Mouse (Mus musculus) embryonic facial prominence, embryonic 13.5 days (tissue): ENCODE data around the gene Serpina3n. TPM values are rescaled to one million over a fixed set of nuclear protein-coding genes. Genes with fewer than 3 reads are reported as not detected.
"Not testable (repeated sequence)": the region's sequence is repeated elsewhere in the genome, so short reads cannot be mapped to it uniquely, and the experiment has no call there.

Source experiments
- ATAC-seq: fragments of 200-750 bp; cut with Nextera tagmentation; 2 replicates; pipeline ENCODE4 v1.8.0; 2017; ENCODE audit warnings: low read depth; ENCODE audit not compliant: insufficient number of reproducible peaks, insufficient read depth, low FRiP score, low TSS enrichment
- H3K27ac ChIP-seq: fragments of 300-500 bp; sonication (generic); 2 replicates; pipeline ENCODE4 v1.5.1; 2015; ENCODE audit warnings: moderate library complexity, mild to moderate bottlenecking, inconsistent platforms
- H3K27me3 ChIP-seq: fragments of 300-500 bp; sonication (generic); 2 replicates; pipeline ENCODE4 v1.6.1; 2015; ENCODE audit warnings: mild to moderate bottlenecking, inconsistent platforms
- H3K36me3 ChIP-seq: fragments of 300-500 bp; sonication (generic); 2 replicates; pipeline ENCODE4 v1.6.1; 2015; ENCODE audit warnings: mild to moderate bottlenecking, inconsistent platforms
- H3K4me1 ChIP-seq: fragments of 300-500 bp; sonication (generic); 2 replicates; pipeline ENCODE4 v1.6.1; 2015; ENCODE audit warnings: inconsistent platforms
- H3K4me2 ChIP-seq: fragments of 300-500 bp; sonication (generic); 2 replicates; pipeline ENCODE4 v1.6.1; 2015; ENCODE audit warnings: moderate library complexity, mild to moderate bottlenecking, inconsistent platforms
- H3K4me3 ChIP-seq: fragments of 300-500 bp; sonication (generic); 2 replicates; pipeline ENCODE4 v1.5.1; 2015; ENCODE audit warnings: mild to moderate bottlenecking, inconsistent platforms
- H3K9ac ChIP-seq: fragments of 300-500 bp; sonication (generic); 2 replicates; pipeline ENCODE4 v1.6.1; 2015; ENCODE audit warnings: mild to moderate bottlenecking, inconsistent platforms
- H3K9me3 ChIP-seq: fragments of 300-500 bp; sonication (generic); 2 replicates; pipeline ENCODE4 v1.6.1; 2016; ENCODE audit warnings: inconsistent platforms
- WGBS: fragments of 180-500 bp; shearing (Covaris S2); methylation state at CpG from one replicate; pipeline ENCODE4 v1.1.7; 2015; ENCODE audit warnings: mixed read lengths; 5-methylcytosine and 5-hydroxymethylcytosine counted together
- polyA plus RNA-seq: library from polyadenylated mRNA; unstranded; fragments of >200 nt; fragmentation: Nextera tagmentation; extraction: Ambion mirVana; gene quantifications from 2 replicates; pipeline ENCODE4 v1.2.1, GENCODE M21; 2015

The Serpina3n gene
- 0.45 TPM in 1 of 2 replicates, not detected in the other for polyA plus RNA-seq

- no peak for ATAC-seq
These were observed at the start of gene Serpina3n for GRCm38 (mm10) chr12:104406454-104406885. Gene Serpina3n, plus strand, starts transcription at chr12:104406729.

GRCm38 (mm10) chr12:104369986-104370385 is 36.5 kb upstream of the Serpina3n start:
- Histone ChIP-seq H3K4me2 (no peak overlapping the region), H3K9me3 (no peaks in the 10 kb centered on the region), H3K4me3 (no peak overlapping the region), H3K27ac (no peak overlapping the region), H3K9ac (no peak overlapping the region), H3K36me3 (no peaks in the 10 kb centered on the region), H3K27me3 (no peaks in the 10 kb centered on the region), H3K4me1 (no peaks in the 10 kb centered on the region)
- ATAC-seq, result no peak
- WGBS, result 86% methylated on average over 3 of the region's 3 CpGs

More at GRCm38 (mm10) chr12:104406454-104406885, at the start of gene Serpina3n:
- H3K4me1 ChIP-seq, result no peaks in the 10 kb centered on the region
- peaks cover 3% of the 10 kb centered on the region for H3K27me3 ChIP-seq
- no peak within 1 kb of the TSS for H3K27ac ChIP-seq
- WGBS, result 56% methylated on average over 4 of the region's 4 CpGs
- no peak within 1 kb of the TSS for H3K4me2 ChIP-seq
- no peaks in the 10 kb centered on the region for H3K9me3 ChIP-seq
- no peak within 1 kb of the TSS for H3K4me3 ChIP-seq
- H3K36me3 ChIP-seq, result no peaks in the 10 kb centered on the region
- H3K9ac ChIP-seq, result no peak within 1 kb of the TSS

GRCm38 (mm10) chr12:104377179-104377578 is 29.4 kb upstream of the Serpina3n start:
- ATAC-seq, H3K27ac ChIP-seq, H3K4me3 ChIP-seq, H3K9ac ChIP-seq, H3K4me1 ChIP-seq, H3K27me3 ChIP-seq, H3K4me2 ChIP-seq, H3K9me3 ChIP-seq, H3K36me3 ChIP-seq: not testable (repeated sequence)
- 72% methylated on average over 5 of the region's 5 CpGs for WGBS

GRCm38 (mm10) chr12:104378351-104378750 is 28.2 kb upstream of the Serpina3n start:
- ATAC-seq, H3K4me1 ChIP-seq: not testable (repeated sequence)
- 68% methylated on average over 2 of the region's 2 CpGs for WGBS

GRCm38 (mm10) chr12:104378815-104379214 is 27.7 kb upstream of the Serpina3n start:
- not testable (repeated sequence) for H3K4me1 ChIP-seq, H3K27me3 ChIP-seq, H3K9ac ChIP-seq, H3K27ac ChIP-seq, H3K4me2 ChIP-seq, H3K36me3 ChIP-seq, H3K4me3 ChIP-seq, ATAC-seq, H3K9me3 ChIP-seq
- 52% methylated on average over 5 of the region's 5 CpGs for WGBS

More at GRCm38 (mm10) chr12:104378351-104378750, 28.2 kb upstream of the Serpina3n start:
- H3K9ac ChIP-seq, H3K9me3 ChIP-seq, H3K36me3 ChIP-seq, H3K27me3 ChIP-seq, H3K27ac ChIP-seq, H3K4me2 ChIP-seq, H3K4me3 ChIP-seq: not testable (repeated sequence)

GRCm38 (mm10) chr12:104379856-104380255 is 26.7 kb upstream of the Serpina3n start:
- Histone ChIP-seq H3K27me3 (no peaks in the 10 kb centered on the region), H3K9ac (no peak overlapping the region), H3K4me2 (no peak overlapping the region), H3K4me1 (no peaks in the 10 kb centered on the region), H3K4me3 (no peak overlapping the region), H3K9me3 (no peaks in the 10 kb centered on the region), H3K27ac (no peak overlapping the region), H3K36me3 (no peaks in the 10 kb centered on the region)
- no peak for ATAC-seq
- 92% methylated on average over 11 of the region's 11 CpGs for WGBS

GRCm38 (mm10) chr12:104381071-104381604 is 25.4 kb upstream of the Serpina3n start:
- 92% methylated on average over 8 of the region's 8 CpGs for WGBS
- not testable (repeated sequence) for H3K27ac ChIP-seq, H3K4me3 ChIP-seq, H3K27me3 ChIP-seq, H3K9me3 ChIP-seq, H3K36me3 ChIP-seq, H3K9ac ChIP-seq, H3K4me2 ChIP-seq, H3K4me1 ChIP-seq, ATAC-seq

GRCm38 (mm10) chr12:104385987-104386386 is 20.5 kb upstream of the Serpina3n start:
- H3K4me2 ChIP-seq, ATAC-seq, H3K36me3 ChIP-seq, H3K4me3 ChIP-seq, H3K27ac ChIP-seq, H3K27me3 ChIP-seq, H3K9me3 ChIP-seq, H3K9ac ChIP-seq, H3K4me1 ChIP-seq: not testable (repeated sequence)

GRCm38 (mm10) chr12:104386878-104387277 is 19.7 kb upstream of the Serpina3n start:
- H3K36me3 ChIP-seq, H3K4me3 ChIP-seq, H3K27me3 ChIP-seq, H3K27ac ChIP-seq, ATAC-seq, H3K4me1 ChIP-seq, H3K4me2 ChIP-seq, H3K9ac ChIP-seq, H3K9me3 ChIP-seq: not testable (repeated sequence)
- WGBS, result 59% methylated on average over 2 of the region's 2 CpGs

GRCm38 (mm10) chr12:104388477-104388876 is 18.1 kb upstream of the Serpina3n start:
- H3K36me3 ChIP-seq, result no peaks in the 10 kb centered on the region
- H3K27me3 ChIP-seq, result no peaks in the 10 kb centered on the region
- H3K9ac ChIP-seq, result no peak overlapping the region
- no peak for ATAC-seq
- H3K4me2 ChIP-seq, result no peak overlapping the region
- H3K9me3 ChIP-seq, result 0 out of 2 replicates have a peak, but pooled peaks cover 6% of the 10 kb centered on the region
- H3K27ac ChIP-seq, result no peak overlapping the region
- H3K4me3 ChIP-seq, result no peak overlapping the region
- H3K4me1 ChIP-seq, result no peaks in the 10 kb centered on the region

GRCm38 (mm10) chr12:104391057-104391456 is 15.5 kb upstream of the Serpina3n start:
- WGBS, result 57% methylated on average over 2 of the region's 2 CpGs
- H3K27ac ChIP-seq, H3K4me2 ChIP-seq, ATAC-seq, H3K9me3 ChIP-seq, H3K27me3 ChIP-seq, H3K4me1 ChIP-seq, H3K9ac ChIP-seq, H3K4me3 ChIP-seq, H3K36me3 ChIP-seq: not testable (repeated sequence)

GRCm38 (mm10) chr12:104403968-104404367 is 2.6 kb upstream of the Serpina3n start:
- ATAC-seq, result no peak
- WGBS, result 79% methylated on average over 5 of the region's 5 CpGs

More at GRCm38 (mm10) chr12:104403968-104404367, 2.6 kb upstream of the Serpina3n start:
- Histone ChIP-seq H3K4me2 (no peak overlapping the region), H3K9ac (no peak overlapping the region), H3K27ac (no peak overlapping the region), H3K27me3 (peaks cover 3% of the 10 kb centered on the region), H3K4me1 (0 out of 2 replicates have a peak, but pooled peaks cover 6% of the 10 kb centered on the region), H3K4me3 (no peak overlapping the region), H3K36me3 (no peaks in the 10 kb centered on the region), H3K9me3 (no peaks in the 10 kb centered on the region)
